Mouse (Mus musculus): Measurements from ENCODE around the gene Sipa1l3.

DNA sequence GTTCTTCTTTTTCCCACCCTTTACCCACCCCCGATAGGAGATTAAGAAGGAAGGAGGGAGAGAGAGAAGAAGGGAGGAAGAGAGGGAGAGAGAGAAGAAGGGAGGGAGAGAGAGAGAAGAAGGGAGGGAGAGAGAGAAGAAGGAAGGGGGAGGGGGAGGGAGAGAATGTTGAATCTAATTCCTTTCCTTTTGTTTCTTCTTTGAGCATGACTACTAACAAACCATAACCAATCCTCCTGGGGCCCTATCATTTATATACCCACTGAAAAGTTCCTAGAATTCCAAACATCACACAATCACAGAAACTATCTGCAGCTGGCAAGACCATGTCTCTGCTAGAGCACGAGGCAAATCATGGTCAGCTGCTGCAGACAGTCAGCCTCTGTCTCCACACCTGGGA lies 32.7 kb downstream of the Sipa1l3 start:
- TF ChIP-seq CTCF (IDR thresholded peaks at IDR 0.05; ENCODE audit: extremely low read depth, insufficient read depth, low read length) (no peak), POLR2A (IDR thresholded peaks at IDR 0.05; ENCODE audit: extremely low read depth, insufficient read depth, low read length) (no peak)

All from cortical plate, adult 2 months (tissue).